Mouse (Mus musculus): ENCODE measurements around the gene Dhx34.

The Dhx34 gene

DNA sequence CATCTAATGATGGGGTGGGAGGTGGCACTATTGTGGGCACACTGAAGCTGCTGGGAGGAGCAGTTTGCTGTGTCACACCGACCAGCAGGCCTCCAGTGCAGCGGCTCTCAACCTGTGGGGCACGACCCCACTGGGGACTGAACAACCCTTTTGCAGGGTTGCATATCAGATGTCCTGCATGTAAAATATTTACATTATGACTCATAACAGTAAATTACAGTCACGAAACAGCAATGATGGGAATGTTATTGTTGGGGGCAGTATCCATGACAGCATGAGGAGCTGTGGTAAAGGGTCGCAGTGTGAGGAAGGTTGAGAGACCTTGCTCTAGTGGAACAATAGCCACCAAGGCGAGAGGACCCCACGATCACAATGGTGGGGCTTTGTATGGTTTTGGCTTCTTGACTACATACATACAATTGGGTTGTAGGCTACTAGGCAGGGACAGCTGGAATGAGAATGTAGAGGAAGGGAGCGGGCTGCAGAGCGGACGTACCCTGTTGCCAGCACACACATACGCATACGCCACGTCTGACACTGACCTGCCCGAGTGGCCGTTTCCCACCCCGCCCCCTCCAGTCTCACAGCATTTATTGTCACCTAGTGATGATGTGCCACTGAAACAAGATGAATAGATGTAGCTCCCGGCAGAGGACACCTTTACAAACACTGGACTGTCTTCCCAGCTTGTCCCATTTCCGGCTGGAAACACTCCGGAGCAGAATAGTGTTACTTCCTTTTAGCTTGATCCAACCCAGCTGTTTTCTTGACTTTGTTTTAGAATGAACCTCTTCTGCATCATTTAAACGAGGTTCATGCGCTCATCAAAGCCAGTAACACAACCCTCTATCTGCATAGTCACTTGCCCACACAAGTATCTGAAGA is 12.8 kb downstream of the Dhx34 start:
- no peak for DNase-seq

DNA sequence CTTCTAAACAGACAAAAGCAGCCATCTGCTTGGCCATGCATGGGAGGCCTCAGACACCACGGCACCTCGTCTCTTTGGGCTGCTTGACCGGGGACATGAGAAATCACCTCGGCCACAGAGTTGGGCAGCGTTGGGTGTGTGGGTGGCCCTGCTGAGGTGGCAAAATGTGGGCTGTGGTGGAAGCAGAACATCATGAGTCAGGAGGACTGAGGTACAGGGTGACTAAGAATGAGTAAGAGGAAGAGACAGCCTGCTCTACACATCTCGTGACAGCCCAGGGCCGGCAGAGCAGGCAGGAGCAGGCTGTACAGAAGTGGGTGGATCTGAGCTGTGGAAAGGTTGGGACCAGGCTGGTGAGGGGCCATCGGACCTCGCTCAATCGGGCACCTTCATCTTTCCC is 14.3 kb downstream of the Dhx34 start:
- DNase-seq = no peak

DNA sequence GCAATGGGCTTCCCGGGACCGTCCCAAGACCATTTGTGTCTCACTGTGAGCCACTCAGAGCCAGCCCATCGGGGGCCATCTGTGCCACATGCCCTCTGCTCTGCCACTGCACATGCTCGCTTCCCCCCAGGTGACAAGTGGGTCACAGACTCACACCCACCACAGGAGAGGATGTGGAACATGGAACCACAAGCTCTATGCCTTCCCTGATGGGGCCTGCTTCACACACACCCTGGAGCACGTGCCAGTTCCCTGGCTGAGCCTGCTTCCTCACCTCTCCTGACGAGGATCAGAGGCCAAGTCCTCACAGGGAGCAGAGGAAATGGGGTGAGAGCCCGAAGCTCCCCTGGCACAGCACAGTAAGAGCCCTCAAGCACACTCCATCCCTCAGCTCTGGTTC is 14.8 kb downstream of the Dhx34 start:
- peak; percentile 20 to 27 for DNase-seq

DNA sequence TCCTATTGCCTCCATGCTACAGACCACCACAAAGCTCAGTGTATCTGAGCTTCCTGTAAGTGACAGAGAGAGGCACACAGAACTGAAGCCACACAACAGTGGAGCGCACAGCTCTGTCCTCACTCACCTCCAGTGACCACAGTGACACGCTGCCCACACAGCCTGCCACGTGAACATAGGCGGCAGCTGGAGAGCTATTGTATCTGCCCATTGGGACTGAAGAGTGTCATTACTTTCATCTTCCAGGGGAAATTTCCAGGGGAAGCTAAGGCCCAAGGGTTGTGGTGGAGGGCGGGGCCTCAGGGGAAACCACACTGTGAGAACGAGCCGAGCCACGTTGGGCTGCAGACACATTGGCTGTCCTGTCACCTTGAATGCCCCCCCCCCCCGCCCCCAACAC is 17.0 kb downstream of the Dhx34 start:
- no peak for DNase-seq

DNA sequence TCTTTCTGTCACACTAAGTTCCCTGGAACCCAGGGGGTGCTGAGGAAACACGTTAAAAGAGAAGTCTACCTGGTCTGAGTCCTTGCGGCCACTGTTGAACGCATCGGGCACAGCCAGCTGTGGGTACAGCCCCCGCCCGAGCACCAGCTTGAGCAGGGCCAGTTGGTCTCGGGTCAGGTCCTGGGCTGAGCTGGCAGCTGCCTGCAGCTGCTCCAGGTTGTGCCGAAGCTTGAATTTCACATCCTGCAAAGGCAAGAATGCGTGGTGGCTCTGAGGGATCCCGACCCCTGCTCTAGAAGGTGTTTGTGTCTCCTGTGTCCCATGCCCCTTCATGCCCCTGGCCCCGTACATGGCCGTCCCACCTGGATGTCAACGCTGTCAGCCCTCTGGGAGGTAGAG is 18.3 kb downstream of the Dhx34 start:
- no peak for DNase-seq

DNA sequence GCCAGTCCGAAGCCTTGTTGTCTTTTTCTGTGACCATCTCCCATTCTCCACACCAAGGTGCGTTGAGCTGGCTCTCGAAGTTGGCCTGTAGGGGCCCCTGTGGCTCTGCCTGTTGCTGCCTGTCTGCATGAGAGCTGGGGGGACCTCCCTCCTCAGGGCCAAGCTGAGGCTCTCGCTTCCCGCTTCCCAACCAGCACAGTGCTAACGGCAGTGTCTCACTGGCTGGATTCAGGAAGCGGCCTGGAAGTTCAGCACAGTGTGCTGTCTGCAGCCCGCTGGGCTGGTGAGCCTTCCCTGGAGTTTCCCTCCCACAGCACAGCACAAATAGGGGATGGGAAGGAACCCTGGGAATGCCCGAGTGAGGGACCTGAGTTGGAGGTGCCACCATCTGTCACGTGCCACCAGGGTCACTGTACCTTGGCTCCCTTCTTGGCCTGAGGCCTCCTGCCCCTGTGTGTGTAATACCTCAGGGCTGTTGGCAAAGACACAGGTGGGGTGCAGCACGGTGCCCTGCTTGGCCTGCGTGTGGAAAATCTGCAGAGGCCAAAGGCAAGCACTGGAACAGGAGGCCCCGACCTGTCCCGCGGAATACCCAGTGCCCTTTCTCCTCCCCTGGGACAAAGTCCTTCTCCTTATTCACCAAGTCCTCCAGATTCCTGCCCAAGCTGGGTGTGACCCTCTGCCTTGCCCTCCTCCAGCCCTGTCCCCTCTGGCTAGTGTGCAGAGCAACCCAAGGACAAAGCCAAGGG is 18.9 kb downstream of the Dhx34 start:
- no peak for DNase-seq

DNA sequence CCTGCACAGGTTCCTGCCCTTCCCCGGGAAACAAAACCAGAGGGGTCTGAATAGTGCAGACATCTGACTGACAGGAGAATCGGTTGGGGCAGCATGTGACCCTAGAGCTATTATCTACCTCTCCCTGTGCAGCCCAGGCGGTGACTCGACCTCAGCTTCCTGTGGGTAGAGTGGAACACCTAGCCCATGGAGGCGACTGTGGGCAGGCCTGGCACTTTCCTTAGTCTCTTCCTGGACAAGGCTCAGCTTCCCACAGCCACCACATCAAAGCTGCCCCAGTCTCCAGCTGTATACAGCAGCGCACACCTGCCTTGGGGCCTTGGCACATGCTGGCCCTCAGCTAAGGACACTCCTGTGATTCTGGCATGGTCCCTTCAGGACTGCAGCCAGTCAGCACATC is 20.7 kb downstream of the Dhx34 start:
- DNase-seq = no peak

DNA sequence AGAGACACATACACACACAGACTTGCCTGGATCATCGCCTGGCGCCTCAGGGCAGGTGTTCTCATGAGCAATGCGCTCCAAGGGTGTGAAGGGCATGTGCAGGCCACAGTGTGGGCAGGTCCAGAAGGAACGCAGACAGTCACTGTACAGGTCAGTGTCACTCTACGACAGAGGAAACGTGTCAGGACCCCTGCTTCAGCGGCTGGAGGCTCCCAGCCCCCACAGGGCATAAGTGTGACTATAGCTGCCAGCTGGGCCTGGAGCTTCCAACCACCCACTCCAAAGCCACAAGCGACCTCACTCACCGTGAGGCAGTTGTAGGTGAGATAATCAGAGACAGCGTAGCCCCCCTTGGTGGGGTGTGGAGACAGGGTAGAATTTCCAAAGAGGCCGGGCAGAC is 23.3 kb downstream of the Dhx34 start:
- DNase-seq = no peak

DNA sequence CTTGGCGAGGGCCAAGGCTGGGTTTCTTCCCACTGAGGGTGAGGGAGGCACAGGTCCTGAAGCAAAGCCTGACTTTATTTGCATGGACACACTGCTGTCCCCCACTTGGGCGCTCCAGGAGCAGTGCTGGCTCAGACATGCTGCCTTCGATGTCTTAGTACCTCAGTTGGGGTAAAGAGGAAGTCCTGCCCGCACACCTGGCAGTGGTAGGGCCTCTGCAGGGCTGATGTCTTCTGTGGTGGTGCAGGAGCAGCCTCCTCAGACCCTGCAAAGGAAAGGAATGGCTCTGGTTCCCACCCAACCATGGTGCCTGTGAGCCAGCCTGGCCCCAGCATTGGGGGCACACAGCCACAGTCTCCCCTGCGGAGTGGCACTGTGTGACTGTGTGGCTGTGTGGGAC is 24.7 kb downstream of the Dhx34 start:
- DNase-seq = no peak

DNA sequence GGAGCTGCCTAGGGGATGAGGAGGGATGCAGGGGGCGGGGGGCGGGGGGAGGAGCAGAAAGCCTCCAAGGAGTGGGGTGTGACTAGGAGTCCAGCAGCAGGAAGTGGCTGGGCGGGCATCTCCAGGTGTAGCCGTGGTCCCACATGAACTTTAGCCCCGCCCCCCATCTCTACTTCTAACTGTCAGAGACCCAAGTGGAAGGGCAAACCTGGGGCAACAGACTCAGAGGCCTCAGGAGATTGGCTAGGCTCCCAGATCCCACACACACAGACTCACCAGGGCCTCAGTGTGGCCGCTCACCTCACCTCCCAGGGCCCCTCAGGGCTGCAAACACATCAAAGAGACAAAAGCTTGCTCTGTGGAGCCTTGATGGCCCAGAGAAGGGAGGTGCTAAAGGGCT is 25.2 kb downstream of the Dhx34 start:
- no peak for DNase-seq

DNA sequence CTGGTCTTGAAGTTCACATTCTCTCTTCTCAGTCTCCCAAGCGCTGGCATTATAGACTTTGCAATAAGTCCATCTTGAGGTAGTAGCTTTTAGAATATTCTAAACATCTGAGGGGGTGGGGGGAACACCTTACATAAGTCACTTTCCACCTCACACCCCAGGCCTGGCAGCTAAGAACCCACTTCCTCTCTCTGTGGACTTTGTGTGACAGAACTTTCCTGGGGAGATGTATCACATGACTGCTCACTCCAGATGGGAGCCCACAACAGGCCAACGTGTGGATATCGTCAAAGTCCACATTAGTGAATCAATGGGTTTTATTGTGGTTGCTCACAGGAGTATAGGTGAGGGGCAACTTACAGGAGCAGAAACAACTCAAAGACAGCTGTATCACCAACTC is 28.1 kb downstream of the Dhx34 start:
- DNase-seq = no peak

DNA sequence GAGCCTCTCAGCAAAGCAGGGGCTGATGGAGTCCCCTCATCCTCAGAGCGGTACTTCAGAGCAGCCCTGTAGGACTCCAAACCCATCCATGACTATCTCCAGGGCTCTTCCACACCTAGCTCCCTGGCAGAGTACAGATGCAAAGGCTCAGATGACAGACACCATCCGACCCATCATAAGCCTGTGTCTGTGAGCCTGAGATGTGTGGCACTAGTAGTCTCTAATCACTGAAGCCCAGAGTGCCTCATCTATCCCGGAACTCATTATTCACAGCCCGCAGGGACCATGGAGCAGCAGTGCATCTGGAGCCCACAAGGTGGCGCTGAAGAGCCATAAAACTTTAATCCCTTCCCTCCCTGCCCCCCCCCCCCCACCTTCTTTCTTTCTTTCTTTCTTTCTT is 29.5 kb downstream of the Dhx34 start:
- DNase-seq = peak; percentile 88 to 90

DNA sequence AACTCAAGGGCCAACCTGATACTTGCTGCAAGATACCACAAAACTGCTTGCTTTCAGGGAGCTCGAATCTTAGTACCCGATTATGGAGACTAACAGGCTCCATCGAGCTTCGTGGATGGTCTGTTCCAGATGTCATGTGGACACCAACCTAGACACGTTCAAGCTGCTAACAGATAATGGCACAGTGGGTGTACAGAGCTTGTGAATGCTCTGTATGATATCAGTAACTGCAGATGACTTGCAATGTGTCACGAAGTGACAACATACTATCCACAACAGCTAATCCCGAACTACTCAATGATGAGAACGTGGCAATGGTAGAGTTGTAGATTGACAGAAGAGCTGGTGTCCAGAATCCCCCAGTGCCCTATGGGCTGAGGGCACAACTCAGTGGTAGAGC is 34.3 kb downstream of the Dhx34 start:
- no peak for DNase-seq

DNA sequence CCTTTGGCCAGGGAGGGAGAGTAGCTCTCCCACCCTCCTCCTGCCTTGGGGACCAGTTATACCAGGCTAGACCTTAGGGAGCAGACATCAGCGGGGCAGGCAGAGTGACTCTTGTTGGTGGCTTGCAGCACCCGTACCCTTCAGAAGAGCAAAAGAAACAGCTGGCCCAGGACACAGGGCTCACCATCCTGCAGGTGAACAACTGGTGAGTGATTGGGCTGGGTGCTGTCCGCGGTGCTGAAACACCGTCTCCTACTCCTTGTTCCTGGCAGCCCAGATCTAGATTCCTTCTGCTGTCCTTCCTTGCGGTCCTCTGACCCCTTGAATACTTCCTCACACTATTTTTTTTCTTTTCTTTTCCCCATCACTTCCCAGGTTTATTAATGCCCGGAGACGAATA is 38.2 kb downstream of the Dhx34 start:
- DNase-seq = no peak

DNA sequence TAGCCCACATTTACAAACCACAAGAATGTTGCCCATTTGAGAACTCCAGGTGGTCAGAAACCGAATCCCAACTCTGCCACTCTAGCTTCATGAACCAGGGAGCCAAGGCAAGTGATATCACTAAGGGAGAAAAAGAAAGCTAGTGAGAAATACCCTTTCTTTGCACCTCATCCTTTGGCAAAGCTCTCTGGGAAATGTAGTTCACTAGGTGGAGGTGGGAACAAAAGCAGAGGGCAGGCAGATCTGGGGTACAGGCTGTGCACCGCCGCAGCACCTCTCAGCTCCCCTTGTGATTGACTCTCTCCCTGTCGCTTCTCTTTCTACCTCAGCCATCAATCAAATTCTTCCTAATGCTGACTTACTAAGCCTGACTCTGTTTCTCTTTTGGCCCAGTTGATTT is 43.7 kb downstream of the Dhx34 start:
- no peak for DNase-seq

DNA sequence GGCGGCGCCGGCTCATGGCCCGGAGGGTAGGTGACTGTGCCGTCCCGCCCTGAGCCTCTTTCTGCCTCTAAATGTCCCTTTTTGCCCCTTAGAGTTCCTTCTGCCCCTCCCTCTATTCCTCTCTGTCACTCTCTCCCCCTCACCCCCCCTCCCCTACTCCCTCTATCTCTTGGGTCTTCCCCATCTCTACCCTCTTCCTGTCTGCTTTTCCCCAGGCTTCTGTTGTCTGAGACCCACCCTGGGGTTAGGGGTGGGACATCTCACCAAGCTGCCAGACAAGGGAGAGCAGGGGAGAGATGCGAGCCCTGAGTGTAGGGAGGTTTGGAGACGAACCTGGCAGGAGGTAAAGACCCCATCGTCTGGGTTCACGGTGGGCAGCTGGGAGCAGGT is 46.3 kb downstream of the Dhx34 start:
- DNase-seq = no peak

DNA sequence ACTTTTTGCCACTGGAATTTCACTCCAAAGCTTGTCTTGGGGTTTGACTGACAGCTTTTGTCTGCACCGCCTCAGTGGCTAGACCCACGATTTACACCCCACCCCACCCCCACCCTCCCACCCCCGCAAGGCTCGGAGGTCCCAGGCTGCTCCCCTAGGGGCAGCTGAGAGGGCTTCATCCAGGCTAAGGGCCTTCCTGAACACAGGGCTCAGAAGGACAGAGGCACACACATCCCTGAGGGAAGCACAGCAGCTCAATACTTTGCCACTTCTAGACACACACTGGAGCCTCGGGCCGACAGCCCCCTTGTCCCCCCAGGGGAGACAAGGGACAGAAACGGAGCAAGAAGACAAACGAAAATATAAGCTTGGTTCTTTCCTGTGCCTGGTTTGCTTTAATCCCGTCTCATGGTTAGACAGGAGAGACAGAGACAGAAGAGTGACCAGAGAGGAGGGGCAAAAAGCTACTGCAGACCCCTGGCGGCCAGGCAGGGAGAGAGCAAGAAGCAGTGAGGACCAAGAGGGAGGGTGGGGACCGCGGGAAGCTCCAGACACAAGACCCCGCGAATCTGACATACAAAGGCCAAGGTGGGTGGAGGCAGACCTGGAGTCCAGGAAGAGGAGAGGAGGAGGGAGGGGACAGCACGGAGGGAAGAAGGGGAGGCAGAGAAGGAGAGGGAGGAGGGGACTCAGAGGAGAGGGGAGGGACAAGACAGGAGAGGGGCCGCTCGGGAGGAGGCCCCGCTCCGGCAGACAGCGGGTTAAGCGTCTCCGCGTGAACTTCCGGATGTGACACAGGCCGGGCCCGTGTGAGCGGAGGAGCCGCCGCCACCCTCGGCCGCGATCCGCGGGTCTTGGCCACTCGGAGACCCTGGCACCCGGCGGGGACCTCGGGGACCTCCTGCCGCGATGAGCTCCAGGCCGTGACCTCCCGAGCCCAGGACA is 47.0 kb downstream of the Dhx34 start, which contains the start of gene Meis3:
Gene Meis3 (plus strand): TSS at position 494 of the 945 bp plus-strand sequence.
- peak; percentile 66 to 74 for DNase-seq

DNA sequence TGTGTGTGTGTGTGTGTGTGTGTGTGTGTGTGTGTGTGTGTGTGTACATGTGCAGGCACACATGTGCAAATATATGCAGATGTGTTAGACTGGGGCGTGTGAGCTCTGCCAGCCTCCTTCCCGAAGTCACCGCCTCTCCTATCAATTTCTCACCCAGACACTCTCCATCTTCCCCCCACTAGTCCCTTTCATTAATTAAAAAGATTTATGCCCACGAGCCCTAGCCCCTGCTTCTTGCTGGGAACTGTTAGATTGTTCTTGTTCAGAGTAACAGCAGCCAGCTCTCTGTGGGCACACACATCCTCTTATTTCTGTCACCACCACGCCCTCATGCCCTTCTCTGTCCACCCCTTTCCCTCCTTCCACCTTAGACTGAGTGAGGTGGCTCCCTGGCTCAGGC is 48.7 kb downstream of the Dhx34 start:
- peak in 1 of 2 experiments; percentile 23 for DNase-seq

DNA sequence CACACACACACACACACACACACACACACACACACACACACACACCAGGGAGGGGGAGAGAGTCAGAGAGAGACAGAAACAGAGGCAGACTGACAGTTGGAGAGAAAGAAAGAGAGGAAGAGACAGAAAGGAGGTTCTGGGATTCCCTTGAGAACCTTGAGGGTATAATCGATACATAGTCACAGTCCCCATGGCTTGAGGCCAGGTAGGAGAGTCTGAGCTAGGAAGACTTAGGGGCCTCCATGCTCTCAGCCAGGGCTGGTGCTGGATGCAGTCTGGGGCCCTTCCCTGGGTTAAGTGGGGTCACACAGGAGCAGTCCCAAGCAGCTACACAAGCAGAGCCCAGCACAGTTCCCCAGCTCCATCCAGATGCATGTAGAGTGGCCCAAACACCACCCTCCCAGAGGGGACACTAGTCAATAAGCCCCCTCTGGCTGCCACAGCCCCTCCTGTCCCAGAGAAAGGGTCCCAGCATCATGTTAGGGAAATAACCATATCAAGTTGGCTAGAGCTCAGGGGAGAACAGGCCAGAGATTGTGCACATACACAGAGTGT is 49.2 kb downstream of the Dhx34 start:
- DNase-seq = peak in 1 of 2 experiments; percentile 31

DNA sequence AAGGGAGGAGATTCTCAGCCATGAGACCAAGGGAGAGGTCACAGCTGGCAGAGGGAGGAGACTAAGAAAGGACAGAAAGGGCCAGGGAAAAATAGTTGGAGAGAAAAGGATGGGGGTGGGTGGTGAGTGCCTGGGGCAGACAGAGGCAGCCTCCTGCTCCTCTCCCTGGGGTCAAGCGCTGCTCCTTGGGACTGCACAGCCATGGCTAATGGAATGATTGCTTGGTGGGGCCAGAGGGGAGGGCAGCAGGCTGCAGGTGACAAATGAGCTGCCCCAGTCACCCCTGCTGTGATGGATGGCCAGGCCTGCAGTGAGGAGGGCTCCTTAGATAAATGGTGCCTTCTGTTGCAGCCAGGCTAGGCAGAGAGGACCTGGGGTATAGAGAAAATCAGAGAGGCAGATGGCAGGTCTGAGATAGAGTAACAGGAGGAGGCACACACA is 49.7 kb downstream of the Dhx34 start:
- peak; percentile 63 to 73 for DNase-seq

DNA sequence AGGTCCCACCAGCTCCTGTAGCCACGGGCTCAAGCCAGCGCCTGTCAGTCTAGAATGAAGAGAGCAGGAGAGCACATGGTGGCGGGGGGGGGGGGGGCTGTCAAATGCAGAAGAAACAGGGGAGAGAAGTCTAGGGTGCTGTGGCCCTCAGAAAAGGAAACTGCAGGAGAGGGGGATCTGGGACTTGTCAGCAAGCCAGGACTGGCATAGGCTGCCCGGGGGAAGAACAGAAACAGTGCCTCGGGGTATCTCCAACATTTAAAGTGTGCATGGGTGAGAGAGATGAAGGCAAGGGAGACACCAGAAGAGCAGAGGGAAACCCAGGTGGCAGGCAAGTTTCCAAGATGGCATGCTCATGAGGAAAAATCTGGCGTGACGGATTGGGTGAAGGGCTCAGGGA is 59.8 kb downstream of the Dhx34 start:
- DNase-seq = peak; percentile 58 to 67

DNA sequence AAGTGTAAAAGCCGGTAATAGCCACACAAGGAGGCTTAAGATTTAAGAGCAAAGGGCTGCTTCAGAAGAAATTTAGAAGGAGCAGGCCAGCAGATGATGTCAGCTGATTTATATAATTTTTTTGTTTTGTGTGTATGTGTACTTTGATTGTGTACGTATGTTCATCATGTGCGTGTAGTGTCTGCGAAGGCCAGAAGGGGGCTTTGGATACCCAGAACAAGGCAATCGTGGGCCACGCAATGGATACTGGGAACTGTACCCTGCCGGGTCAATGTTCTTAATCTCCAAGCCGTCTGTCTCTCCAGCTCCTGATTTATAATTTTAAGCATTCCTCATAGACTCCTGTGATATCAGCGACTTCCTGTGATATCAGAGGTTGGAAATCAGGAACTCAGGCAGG is 60.5 kb downstream of the Dhx34 start:
- peak in 1 of 2 experiments; percentile 51 for DNase-seq

DNA sequence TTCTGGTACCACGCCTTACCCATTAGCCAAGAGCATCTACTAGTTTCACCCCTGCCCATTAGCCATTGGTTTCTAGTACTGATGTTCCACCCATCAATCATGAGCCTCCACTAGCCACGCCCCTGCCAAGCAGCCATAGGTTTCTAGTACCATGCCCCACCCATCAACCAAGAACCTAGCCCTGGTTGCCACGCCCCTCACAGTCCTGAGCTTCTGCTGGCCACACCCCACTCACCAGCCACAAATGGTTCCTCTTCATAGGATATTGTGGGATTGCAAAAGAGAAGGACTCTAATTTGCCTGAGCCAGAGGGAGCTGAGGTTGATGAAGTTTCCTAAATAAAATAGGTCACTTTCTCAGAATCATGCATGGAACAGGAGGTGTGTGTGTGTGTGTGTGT is 61.1 kb downstream of the Dhx34 start:
- peak; percentile 51 to 69 for DNase-seq
